Mouse (Mus musculus): Measurements from ENCODE around the gene 3110009E18Rik. TPM values are rescaled to one million over a fixed set of nuclear protein-coding genes. Genes with fewer than 3 reads are reported as not detected.
A peak's percentile ranks its signal among the peaks of the same experiment; 100 is the strongest.
"Not testable (repeated sequence)": the region's sequence is repeated elsewhere in the genome, so short reads cannot be mapped to it uniquely, and the experiment has no call there.

Gene 3110009E18Rik
- polyA plus RNA-seq, 1 experiment from 2014 or later: 12.8 TPM

DNA sequence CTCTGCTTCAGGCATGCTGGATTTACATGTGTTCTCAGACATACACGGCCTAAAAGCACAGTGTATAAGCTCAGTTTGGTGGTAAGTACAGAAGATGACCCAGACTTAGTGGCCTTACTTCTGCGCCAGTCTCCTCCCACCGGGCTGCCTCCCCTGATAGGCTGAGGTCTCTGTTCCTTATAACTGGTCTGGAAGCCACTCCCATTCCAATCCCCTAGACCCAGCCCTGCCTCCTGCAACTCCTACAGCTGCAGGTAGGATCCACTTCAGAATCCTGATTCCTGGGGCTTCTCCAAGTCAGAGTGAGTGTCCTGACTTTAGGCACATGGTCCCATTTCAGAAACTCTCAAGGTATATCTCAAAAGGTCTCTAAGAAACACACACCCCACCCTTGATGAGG is 35.3 kb upstream of the 3110009E18Rik start:
- no peak overlapping the region for H3K9ac ChIP-seq
- no peak overlapping the region for H3K4me2 ChIP-seq
- H3K4me3 ChIP-seq: no peak overlapping the region
- no peak overlapping the region for H3K27ac ChIP-seq
- no peaks in the 10 kb centered on the region for H3K36me3 ChIP-seq
- no peak for ATAC-seq
- 54% methylated on average over 3 of the region's 3 CpGs for WGBS (ENCODE audit: insufficient replicate concordance)
- H3K27me3 ChIP-seq (replicated peaks): no peaks in the 10 kb centered on the region
- H3K4me1 ChIP-seq: peaks cover 15% of the 10 kb centered on the region
- no peaks in the 10 kb centered on the region for H3K9me3 ChIP-seq (replicated peaks)

DNA sequence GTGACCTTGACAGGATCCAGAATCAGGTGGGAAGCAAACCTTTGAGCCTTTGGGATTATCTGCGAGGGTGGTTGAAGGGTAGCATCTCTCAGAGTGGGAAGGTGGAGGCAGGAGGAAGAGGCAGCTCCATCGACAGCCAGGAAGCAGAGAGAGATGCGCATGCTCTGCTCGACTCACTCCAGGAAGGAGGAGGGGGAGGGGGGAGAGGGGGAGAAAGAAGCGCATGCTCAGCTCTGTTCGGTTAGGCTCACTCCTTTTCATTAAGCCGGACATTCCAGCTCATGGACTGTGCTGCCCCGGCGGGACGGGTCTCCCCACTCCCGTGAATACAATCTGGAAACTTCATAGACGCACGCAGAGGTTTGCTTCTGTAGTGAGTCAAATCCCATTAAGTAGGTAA is 34.3 kb upstream of the 3110009E18Rik start:
- 54% methylated on average over 13 of the region's 13 CpGs for WGBS (ENCODE audit: insufficient replicate concordance)
- H3K36me3 ChIP-seq: no peaks in the 10 kb centered on the region
- no peak overlapping the region for H3K4me3 ChIP-seq
- no peak overlapping the region for H3K9ac ChIP-seq
- no peak overlapping the region for H3K27ac ChIP-seq
- peaks cover 15% of the 10 kb centered on the region for H3K4me1 ChIP-seq
- no peaks in the 10 kb centered on the region for H3K9me3 ChIP-seq (replicated peaks)
- no peak for ATAC-seq
- H3K27me3 ChIP-seq (replicated peaks): no peaks in the 10 kb centered on the region
- H3K4me2 ChIP-seq: no peak overlapping the region

DNA sequence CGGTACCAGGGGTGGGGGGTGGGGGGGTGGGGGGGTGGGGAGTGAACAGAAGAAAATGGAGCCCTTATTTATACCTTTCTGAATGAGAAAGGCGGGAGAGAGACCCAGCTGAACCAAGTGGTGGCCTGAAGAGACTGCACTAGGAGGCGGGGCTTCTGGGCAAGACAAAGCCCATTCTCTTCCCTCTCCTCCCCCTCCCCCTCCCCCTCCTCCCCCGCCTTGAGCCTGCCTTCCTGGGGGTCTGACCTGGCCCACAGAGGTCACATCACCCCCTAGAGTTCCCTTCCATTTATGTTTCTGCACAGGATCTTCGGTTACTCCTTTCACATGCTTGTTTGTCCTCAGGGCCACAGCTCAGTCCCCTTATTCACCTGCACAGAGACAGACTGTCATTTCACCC is 31.8 kb upstream of the 3110009E18Rik start:
- Histone ChIP-seq H3K27me3 (replicated peaks) (no peaks in the 10 kb centered on the region), H3K9ac (no peak overlapping the region), H3K4me2 (no peak overlapping the region), H3K4me3 (no peak overlapping the region), H3K9me3 (replicated peaks) (no peaks in the 10 kb centered on the region), H3K4me1 (peaks cover 3% of the 10 kb centered on the region; the same call in 1 of the 2 replicates), H3K27ac (no peak overlapping the region), H3K36me3 (no peaks in the 10 kb centered on the region)
- no peak for ATAC-seq
- WGBS (ENCODE audit: insufficient replicate concordance): 29% methylated on average over 3 of the region's 5 CpGs

DNA sequence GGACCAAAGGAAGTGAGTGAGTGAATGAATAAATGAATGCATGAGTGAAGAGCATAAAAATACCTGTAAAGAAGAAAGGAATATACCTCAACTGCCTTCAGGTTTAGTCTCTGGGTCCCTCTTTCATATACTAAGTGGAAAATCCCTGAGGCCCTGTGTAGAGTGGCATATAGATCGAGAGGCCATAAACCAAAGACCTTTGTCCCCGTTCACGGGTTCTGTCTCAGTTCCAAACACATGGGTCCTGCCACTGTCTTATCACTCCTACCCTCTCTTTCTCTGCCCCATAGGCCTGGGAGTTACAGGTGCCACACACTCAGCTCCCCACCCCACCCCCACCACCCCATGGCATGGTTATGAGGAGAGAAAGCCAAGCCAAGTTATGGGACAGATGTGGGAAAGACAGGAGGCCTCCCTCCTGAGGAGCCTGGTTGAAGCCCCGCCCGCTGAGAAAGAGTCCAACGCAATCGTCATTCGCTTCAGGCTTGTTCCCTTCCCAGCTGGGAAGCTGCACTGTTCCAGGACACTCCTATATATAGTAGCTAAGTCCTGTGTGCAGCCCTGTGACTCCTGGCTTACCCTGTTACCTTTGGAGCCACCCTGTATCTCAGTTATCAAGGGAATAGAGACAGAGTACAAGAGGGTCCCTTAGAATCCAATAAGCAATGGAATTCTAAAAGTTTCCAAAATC is 30.0 kb upstream of the 3110009E18Rik start:
- H3K9ac ChIP-seq: no peak overlapping the region
- WGBS (ENCODE audit: insufficient replicate concordance): 72% methylated on average over 8 of the region's 8 CpGs
- no peak overlapping the region for H3K27ac ChIP-seq
- H3K36me3 ChIP-seq: no peaks in the 10 kb centered on the region
- H3K4me1 ChIP-seq: peaks cover 11% of the 10 kb centered on the region
- no peak overlapping the region for H3K4me3 ChIP-seq
- no peak for ATAC-seq
- no peaks in the 10 kb centered on the region for H3K9me3 ChIP-seq (replicated peaks)
- H3K27me3 ChIP-seq (replicated peaks): no peaks in the 10 kb centered on the region
- no peak overlapping the region for H3K4me2 ChIP-seq

DNA sequence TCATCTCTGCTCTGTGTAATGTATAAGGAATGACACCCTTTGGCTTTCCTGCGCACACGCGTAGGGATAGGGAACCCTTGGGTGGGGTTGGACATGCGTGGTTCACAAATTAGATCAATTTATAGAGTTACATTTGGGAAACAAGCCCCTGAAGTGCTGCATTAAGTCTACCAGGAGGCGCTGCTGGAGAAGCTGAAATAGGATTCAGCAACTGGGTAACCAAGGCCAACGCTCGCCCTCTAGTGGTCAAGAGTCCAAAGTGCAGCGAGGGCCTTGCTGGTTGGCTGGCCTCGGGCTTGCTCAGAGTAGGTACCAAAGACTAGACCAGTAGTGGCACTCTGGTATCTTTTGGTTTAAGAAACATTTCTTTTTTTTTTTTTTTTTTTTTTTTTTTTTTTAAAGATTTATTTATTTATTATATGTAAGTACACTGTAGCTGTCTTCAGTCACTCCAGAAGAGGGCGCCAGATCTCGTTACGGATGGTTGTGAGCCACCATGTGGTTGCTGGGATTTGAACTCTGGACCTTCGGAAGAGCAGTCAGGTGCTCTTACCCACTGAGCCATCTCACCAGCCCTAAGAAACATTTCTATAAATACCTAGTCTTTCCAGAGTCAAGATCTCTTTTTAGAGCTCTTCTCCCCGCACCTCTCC is 27.4 kb upstream of the 3110009E18Rik start:
- H3K9me3 ChIP-seq (replicated peaks); H3K27me3 ChIP-seq (replicated peaks); H3K4me2 ChIP-seq; H3K4me3 ChIP-seq; H3K27ac ChIP-seq; H3K36me3 ChIP-seq; H3K9ac ChIP-seq: not testable (repeated sequence)
- ATAC-seq: 0 out of 2 replicates have a peak, but pooled peaks have one; percentile 14
- peaks cover 12% of the 10 kb centered on the region for H3K4me1 ChIP-seq
- WGBS (ENCODE audit: insufficient replicate concordance): 49% methylated on average over 11 of the region's 14 CpGs

DNA sequence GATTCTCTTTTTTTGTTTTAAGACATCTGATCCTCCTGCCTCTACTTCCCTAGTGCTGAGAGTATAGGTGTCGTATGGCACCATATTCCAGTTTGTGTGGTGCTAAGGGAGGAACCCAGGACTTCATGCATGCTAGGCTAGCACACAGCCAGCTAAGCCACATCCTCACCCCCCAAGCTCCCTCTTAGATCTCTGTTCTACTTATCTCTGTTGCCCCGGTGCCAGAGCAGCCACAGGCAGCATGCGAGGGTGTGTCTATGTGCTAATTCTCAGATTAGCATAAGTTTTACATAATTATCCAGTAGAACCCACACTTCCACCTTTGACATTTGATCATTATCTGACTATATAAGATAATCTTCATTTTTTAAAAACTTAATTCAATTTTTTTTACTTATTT is 26.1 kb upstream of the 3110009E18Rik start:
- Histone ChIP-seq H3K4me3 (no peak overlapping the region), H3K9me3 (replicated peaks) (no peaks in the 10 kb centered on the region), H3K9ac (no peak overlapping the region), H3K4me1 (peaks cover 16% of the 10 kb centered on the region), H3K4me2 (no peak overlapping the region), H3K27ac (no peak overlapping the region), H3K36me3 (no peaks in the 10 kb centered on the region), H3K27me3 (replicated peaks) (no peaks in the 10 kb centered on the region)
- ATAC-seq: peak; percentile 19; the same call in 1 of the 2 replicates
- WGBS (ENCODE audit: insufficient replicate concordance): 26% methylated on average over 3 of the region's 3 CpGs

DNA sequence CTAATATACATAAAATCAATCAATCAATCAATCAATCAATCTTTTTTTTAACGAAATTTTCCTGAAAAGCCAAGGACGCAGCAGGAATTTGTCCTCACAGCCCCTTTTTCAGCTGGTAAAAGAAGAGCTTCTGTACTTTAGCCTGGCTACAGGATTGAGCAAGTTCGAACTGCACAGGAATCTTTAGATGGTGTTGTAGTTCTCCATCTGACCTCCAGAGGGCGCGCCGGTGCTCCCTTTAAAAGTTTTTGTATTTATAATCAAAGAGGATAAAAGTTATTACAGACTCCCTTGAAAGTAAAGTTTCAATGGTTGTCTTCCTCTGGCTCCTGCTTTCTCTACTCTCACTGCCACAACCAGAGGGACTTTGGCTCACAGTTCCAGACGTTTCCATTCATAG is 22.7 kb upstream of the 3110009E18Rik start:
- no peaks in the 10 kb centered on the region for H3K27me3 ChIP-seq (replicated peaks)
- peaks cover 16% of the 10 kb centered on the region for H3K4me1 ChIP-seq
- WGBS (ENCODE audit: insufficient replicate concordance): 10% methylated on average over 7 of the region's 7 CpGs
- ATAC-seq: no peak
- H3K9me3 ChIP-seq (replicated peaks): no peaks in the 10 kb centered on the region
- no peak overlapping the region for H3K4me3 ChIP-seq
- no peak overlapping the region for H3K9ac ChIP-seq
- no peak overlapping the region for H3K27ac ChIP-seq
- H3K4me2 ChIP-seq: no peak overlapping the region
- no peaks in the 10 kb centered on the region for H3K36me3 ChIP-seq

DNA sequence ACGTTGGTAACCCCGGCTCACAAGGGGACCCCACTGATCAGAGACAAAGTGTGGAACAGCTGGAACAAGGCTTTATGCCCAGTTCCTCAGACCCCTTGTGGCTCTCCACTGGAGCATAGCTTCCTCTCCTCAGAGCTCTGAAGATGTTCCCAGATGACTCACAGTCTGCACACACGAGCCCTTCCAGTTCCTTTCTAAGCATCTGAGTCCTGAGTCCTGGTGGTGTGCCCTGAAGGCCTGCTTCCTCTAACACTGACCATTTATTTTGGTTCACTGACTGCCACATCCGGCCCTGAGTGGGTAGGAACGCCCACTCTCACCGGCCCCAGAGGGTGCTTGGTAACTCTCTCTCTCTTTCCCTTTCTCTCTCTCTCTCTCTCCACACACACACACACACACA is 21.5 kb upstream of the 3110009E18Rik start:
- ATAC-seq: no peak
- Histone ChIP-seq H3K4me2 (no peak overlapping the region), H3K9ac (no peak overlapping the region), H3K4me1 (peaks cover 14% of the 10 kb centered on the region), H3K27ac (no peak overlapping the region), H3K36me3 (no peaks in the 10 kb centered on the region), H3K4me3 (no peak overlapping the region), H3K9me3 (replicated peaks) (no peaks in the 10 kb centered on the region), H3K27me3 (replicated peaks) (peaks cover 4% of the 10 kb centered on the region; the same call in 1 of the 2 replicates)
- 35% methylated on average over 6 of the region's 6 CpGs for WGBS (ENCODE audit: insufficient replicate concordance)

DNA sequence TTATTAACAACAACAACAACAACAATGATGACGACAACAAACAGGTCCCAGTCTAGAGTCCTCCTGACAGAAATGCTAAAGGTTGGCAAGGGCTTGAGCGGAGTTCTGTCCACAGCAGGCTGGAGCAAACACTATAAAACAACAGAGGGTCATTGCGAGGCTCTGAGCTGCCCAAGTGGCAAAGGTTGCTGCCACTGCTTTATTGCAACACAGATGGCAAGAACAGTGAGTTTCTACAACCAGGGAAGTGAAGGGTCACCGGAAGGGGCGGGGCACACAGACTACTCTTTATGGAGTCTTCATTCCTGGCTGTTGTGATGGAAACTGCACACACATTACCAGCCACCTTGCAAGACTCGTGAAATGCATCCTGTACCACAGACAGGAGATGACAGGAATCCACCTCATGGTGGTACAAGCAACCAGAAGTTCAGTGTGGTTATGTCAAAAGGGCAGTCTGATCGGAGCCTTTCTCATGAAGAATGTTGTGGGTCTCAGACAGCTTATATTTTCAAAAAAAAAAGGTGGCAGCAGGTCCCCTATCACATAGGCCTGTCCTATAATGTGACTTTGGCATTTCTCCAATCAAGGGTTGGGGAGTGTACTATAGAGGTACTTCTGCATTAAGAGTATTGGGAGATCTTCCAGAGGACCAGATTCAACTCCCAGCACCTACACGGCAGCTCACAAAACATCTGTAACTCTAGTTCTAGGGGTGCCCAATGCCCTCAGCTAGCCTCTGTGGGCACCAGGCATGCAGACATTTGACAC is 20.3 kb upstream of the 3110009E18Rik start:
- Histone ChIP-seq H3K9me3 (replicated peaks) (no peaks in the 10 kb centered on the region), H3K27ac (no peak overlapping the region), H3K4me1 (peaks cover 5% of the 10 kb centered on the region; the same call in 1 of the 2 replicates), H3K36me3 (no peaks in the 10 kb centered on the region), H3K4me2 (no peak overlapping the region), H3K4me3 (no peak overlapping the region), H3K9ac (no peak overlapping the region), H3K27me3 (replicated peaks) (peaks cover 4% of the 10 kb centered on the region; the same call in 1 of the 2 replicates)
- no peak for ATAC-seq
- WGBS (ENCODE audit: insufficient replicate concordance): 68% methylated on average over 8 of the region's 8 CpGs

DNA sequence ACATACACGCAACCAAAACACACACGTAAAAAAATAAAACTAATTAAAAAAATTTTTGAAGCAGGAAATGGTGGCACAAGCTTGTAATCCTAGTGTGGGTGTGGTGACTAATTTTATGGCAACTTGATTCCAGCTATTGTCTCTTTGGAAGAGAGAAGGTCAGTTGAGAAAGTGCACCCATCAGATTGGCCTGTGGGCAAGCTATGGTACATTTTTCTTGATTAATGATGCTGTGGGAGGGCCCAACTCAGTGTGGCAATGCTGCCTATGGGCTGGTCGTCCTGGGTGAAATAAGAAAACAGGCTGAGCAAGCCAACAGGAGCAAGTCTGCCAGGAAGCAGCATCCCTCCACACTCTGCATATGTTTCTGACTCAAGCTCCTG is 19.8 kb upstream of the 3110009E18Rik start:
- no peak for ATAC-seq
- H3K36me3 ChIP-seq: no peaks in the 10 kb centered on the region
- peaks cover 4% of the 10 kb centered on the region; the same call in 1 of the 2 replicates for H3K27me3 ChIP-seq (replicated peaks)
- H3K4me3 ChIP-seq: no peak overlapping the region
- H3K9ac ChIP-seq: no peak overlapping the region
- H3K27ac ChIP-seq: no peak overlapping the region
- peaks cover 5% of the 10 kb centered on the region; the same call in 1 of the 2 replicates for H3K4me1 ChIP-seq
- H3K9me3 ChIP-seq (replicated peaks): no peaks in the 10 kb centered on the region
- no peak overlapping the region for H3K4me2 ChIP-seq
- 72% methylated on average over 3 of the region's 3 CpGs for WGBS (ENCODE audit: insufficient replicate concordance)

DNA sequence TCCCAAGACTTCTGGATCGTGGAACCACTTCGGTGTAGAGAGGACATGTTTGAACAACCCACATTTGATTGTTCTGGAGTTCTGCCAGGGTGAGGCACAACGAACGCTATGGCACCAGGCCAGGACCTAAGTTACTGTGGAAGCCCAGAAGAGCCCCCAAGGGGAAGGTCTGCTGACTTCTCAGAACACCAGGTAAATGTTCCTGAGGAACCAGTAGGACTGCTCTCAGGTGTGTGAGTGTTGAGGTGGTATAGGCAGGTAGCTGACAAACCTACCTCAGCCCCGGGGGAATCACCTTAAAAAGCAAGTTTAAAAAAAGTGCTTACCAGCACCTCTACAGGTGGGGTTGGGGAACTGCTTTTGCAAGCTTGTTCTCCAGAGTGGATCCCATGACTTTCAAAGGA is 15.4 kb upstream of the 3110009E18Rik start:
- no peak for ATAC-seq
- Histone ChIP-seq H3K4me3 (no peak overlapping the region), H3K36me3 (no peaks in the 10 kb centered on the region), H3K4me2 (no peak overlapping the region), H3K27me3 (replicated peaks) (peaks cover 4% of the 10 kb centered on the region; the same call in 1 of the 2 replicates), H3K9ac (no peak overlapping the region), H3K27ac (no peak overlapping the region), H3K4me1 (no peaks in the 10 kb centered on the region), H3K9me3 (replicated peaks) (no peaks in the 10 kb centered on the region)
- WGBS (ENCODE audit: insufficient replicate concordance): 72% methylated on average over 5 of the region's 5 CpGs
